Mouse (Mus musculus): ENCODE data around the gene Gprin1.

Gene Gprin1

GRCm38 (mm10) chr13:54759496-54759895 lies 9.8 kb upstream of the Gprin1 start:
- peak; percentile 52 for DNase-seq

- peak; percentile 58 for DNase-seq
Measured at GRCm38 (mm10) chr13:54758756-54759470, 9.2 kb upstream of the Gprin1 start.

GRCm38 (mm10) chr13:54758045-54758755 lies 8.5 kb upstream of the Gprin1 start:
- peak; percentile 95 for DNase-seq

GRCm38 (mm10) chr13:54757093-54757830 lies 7.6 kb upstream of the Gprin1 start:
- peak; percentile 76 for DNase-seq

GRCm38 (mm10) chr13:54756156-54756712 lies 6.6 kb upstream of the Gprin1 start:
- no peak for DNase-seq

GRCm38 (mm10) chr13:54755201-54755830 lies 5.6 kb upstream of the Gprin1 start:
- DNase-seq = no peak

- no peak for DNase-seq
Measured at GRCm38 (mm10) chr13:54754169-54755080, 4.8 kb upstream of the Gprin1 start.

- DNase-seq = no peak
Measured at GRCm38 (mm10) chr13:54753733-54754132, 4.1 kb upstream of the Gprin1 start.

- peak; percentile 66 for DNase-seq
Measured at GRCm38 (mm10) chr13:54752656-54753055, 3.0 kb upstream of the Gprin1 start.

GRCm38 (mm10) chr13:54750699-54751098 lies 1.0 kb upstream of the Gprin1 start:
- no peak for DNase-seq

GRCm38 (mm10) chr13:54749061-54749863 lies 412 bp downstream of the Gprin1 start:
- peak; percentile 79 for DNase-seq

GRCm38 (mm10) chr13:54748721-54749060 lies 983 bp downstream of the Gprin1 start:
- peak; percentile 48 for DNase-seq

- DNase-seq = peak; percentile 44
Measured at GRCm38 (mm10) chr13:54748190-54748589, 1.5 kb downstream of the Gprin1 start.

GRCm38 (mm10) chr13:54746896-54747295 lies 2.8 kb downstream of the Gprin1 start:
- DNase-seq = peak; percentile 79

GRCm38 (mm10) chr13:54746110-54746509 lies 3.6 kb downstream of the Gprin1 start:
- no peak for DNase-seq

GRCm38 (mm10) chr13:54738213-54738601 lies 11.5 kb downstream of the Gprin1 start:
- DNase-seq = peak; percentile 63

- DNase-seq = peak; percentile 54
Measured at GRCm38 (mm10) chr13:54737488-54738212, 12.0 kb downstream of the Gprin1 start.

GRCm38 (mm10) chr13:54736931-54737330 lies 12.7 kb downstream of the Gprin1 start:
- no peak for DNase-seq

GRCm38 (mm10) chr13:54726131-54726530 lies 23.5 kb downstream of the Gprin1 start:
- no peak for DNase-seq

- DNase-seq = no peak
Measured at GRCm38 (mm10) chr13:54723143-54723542, 26.5 kb downstream of the Gprin1 start.

Measured in cerebellum, adult 11 months (tissue).